Mouse (Mus musculus): ENCODE data around the gene Ttll5. TPM values are rescaled to one million over a fixed set of nuclear protein-coding genes. Genes with fewer than 3 reads are reported as not detected.

The Ttll5 gene
- polyA plus RNA-seq, 1 experiment from 2014 or later, result 18.7 TPM

DNA sequence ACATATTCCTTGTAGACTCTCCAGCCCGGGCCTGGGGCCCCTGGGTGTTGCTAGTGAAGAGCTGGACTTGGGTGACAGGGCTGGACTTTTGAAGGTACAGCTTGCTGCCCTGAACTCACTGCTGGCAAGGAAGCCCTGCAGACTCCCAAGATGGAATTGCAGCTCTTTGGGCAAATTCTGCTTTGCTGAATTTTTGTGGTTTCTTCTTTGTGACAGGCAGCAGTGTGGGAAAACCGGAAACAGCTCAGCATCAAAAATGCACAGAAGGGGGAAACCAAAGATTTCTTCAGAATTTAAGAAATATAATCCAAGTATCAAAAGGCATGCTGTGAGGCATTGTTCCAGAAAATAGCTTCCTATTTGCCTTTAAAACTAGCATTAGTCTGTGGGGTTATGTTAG, 189.7 kb downstream of the Ttll5 start:
- Histone ChIP-seq H3K27me3 (ENCODE audit: control insufficient read depth, insufficient read depth, low read length) (no peaks in the 10 kb centered on the region), H3K4me3 (ENCODE audit: low read depth, low read length) (no peak overlapping the region), H3K9ac (ENCODE audit: low read length) (no peak overlapping the region), H3K36me3 (ENCODE audit: control insufficient read depth, insufficient read depth, low read length) (no peaks in the 10 kb centered on the region), H3K27ac (ENCODE audit: low read depth, low read length) (no peak overlapping the region), H3K4me2 (no peak overlapping the region), H3K4me1 (ENCODE audit: control insufficient read depth, insufficient read depth, low read length) (no peaks in the 10 kb centered on the region), H3K9me3 (ENCODE audit: control insufficient read depth, low read length) (no peaks in the 10 kb centered on the region)
- ATAC-seq (ENCODE audit: low FRiP score) (no peak), DNase-seq (ENCODE audit: low spot score, missing footprints) (no peak)
- 89% methylated on average over 2 of the region's 2 CpGs for WGBS

DNA sequence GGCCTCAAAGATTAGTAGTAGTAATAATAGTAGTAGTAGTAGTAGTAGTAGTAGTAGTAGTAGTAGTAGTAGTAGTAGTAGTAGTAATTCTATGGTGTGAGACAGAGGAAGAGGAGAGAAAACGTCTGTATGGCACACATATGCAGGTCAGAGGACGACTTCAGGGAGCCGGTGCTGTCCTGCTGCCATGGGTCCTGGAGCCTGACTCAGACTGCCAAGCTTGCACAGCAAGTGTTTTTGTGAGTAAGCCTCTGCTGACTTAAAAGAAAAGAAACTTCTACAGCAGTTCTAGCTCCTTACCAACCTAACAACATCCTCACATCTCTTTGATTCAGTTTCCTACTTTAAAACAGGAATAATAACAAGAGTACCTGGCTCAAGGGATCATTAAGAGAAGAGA, 190.2 kb downstream of the Ttll5 start:
- H3K4me3 ChIP-seq (ENCODE audit: low read depth, low read length), result no peak overlapping the region
- WGBS, result 81% methylated on average over 3 of the region's 3 CpGs
- ATAC-seq (ENCODE audit: low FRiP score), result no peak

DNA sequence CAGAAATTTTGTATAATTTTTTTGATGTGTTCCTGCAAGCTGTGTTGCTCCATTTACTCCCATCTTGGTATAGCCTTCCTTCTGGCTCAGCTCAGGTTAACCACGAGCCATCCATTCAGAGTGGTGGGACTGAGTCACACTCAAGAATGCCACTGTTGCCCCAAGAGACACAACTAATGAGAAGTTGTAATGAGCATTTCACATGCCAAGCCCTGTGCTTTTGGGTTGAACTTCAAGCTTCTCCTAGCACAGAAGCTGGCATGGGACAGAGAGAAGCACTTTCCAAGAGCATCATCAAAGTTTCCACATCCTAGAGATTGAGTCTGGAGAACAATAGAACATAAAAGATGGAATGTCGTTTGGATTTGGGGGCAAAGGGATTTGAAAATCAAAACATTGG, 190.7 kb downstream of the Ttll5 start:
- WGBS, result 81% methylated on average over 2 of the region's 2 CpGs
- Histone ChIP-seq H3K4me2 (no peak overlapping the region), H3K4me1 (ENCODE audit: control insufficient read depth, insufficient read depth, low read length) (no peaks in the 10 kb centered on the region), H3K27ac (ENCODE audit: low read depth, low read length) (no peak overlapping the region), H3K4me3 (ENCODE audit: low read depth, low read length) (no peak overlapping the region), H3K9me3 (ENCODE audit: control insufficient read depth, low read length) (no peaks in the 10 kb centered on the region), H3K27me3 (ENCODE audit: control insufficient read depth, insufficient read depth, low read length) (no peaks in the 10 kb centered on the region), H3K36me3 (ENCODE audit: control insufficient read depth, insufficient read depth, low read length) (no peaks in the 10 kb centered on the region), H3K9ac (ENCODE audit: low read length) (no peak overlapping the region)
- DNase-seq (ENCODE audit: low spot score, missing footprints) (no peak), ATAC-seq (ENCODE audit: low FRiP score) (no peak)

More for the DNA sequence above, 190.2 kb downstream of the Ttll5 start:
- no peak overlapping the region for H3K27ac ChIP-seq (ENCODE audit: low read depth, low read length)
- no peak for DNase-seq (ENCODE audit: low spot score, missing footprints)
- no peaks in the 10 kb centered on the region for H3K27me3 ChIP-seq (ENCODE audit: control insufficient read depth, insufficient read depth, low read length)
- H3K9ac ChIP-seq (ENCODE audit: low read length), result no peak overlapping the region
- no peaks in the 10 kb centered on the region for H3K4me1 ChIP-seq (ENCODE audit: control insufficient read depth, insufficient read depth, low read length)
- no peaks in the 10 kb centered on the region for H3K36me3 ChIP-seq (ENCODE audit: control insufficient read depth, insufficient read depth, low read length)
- H3K4me2 ChIP-seq, result no peak overlapping the region
- H3K9me3 ChIP-seq (ENCODE audit: control insufficient read depth, low read length), result no peaks in the 10 kb centered on the region

DNA sequence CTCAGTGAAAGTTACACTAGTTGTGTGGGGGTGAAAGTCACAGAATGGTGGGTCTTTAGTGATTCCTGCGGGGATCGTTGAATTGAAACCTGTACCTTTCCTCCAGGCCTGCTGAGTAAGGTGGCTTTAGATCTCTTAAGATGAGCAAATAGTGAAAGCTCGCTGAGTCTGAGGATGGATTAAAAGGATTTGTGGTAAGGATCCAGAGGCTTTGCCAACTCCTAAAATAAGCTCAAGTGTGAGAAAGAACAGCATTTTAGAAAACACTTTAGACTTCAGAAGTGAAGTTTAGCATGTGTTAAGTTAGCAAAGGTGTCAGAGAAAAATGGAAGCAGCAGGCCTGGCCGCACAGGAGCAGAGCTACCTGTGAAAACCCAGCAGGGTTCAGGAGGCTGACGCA, 192.9 kb downstream of the Ttll5 start:
- whole genome bisulfite sequencing, result 63% methylated on average over 5 of the region's 5 CpGs
- H3K9me3 ChIP-seq (ENCODE audit: control insufficient read depth, low read length), result no peaks in the 10 kb centered on the region
- no peak overlapping the region for H3K27ac ChIP-seq (ENCODE audit: low read depth, low read length)
- no peak for DNase-seq (ENCODE audit: low spot score, missing footprints)
- no peak overlapping the region for H3K4me3 ChIP-seq (ENCODE audit: low read depth, low read length)
- no peak for ATAC-seq (ENCODE audit: low FRiP score)
- H3K4me1 ChIP-seq (ENCODE audit: control insufficient read depth, insufficient read depth, low read length), result no peaks in the 10 kb centered on the region
- no peak overlapping the region for H3K4me2 ChIP-seq
- no peak overlapping the region for H3K9ac ChIP-seq (ENCODE audit: low read length)
- no peaks in the 10 kb centered on the region for H3K36me3 ChIP-seq (ENCODE audit: control insufficient read depth, insufficient read depth, low read length)
- no peaks in the 10 kb centered on the region for H3K27me3 ChIP-seq (ENCODE audit: control insufficient read depth, insufficient read depth, low read length)

DNA sequence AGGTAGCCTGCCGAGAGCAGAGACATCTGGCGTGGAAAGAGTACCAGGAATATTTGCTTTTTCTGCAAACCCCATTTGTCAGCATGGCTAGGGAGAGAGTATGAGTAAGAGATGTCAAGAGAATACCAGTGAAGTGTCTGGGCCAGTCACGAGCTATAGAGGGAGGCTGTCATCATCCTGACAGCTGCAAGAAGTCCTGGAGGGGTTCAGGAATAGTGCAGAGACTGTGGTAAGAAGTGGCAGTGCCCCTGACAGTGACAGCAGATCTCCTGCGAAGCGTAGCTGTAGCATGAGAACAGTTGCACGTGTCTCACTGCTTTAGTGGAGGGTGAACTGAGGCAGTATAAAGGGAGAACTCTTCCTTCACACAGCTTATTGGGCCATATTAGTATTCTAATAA, 197.1 kb downstream of the Ttll5 start:
- Histone ChIP-seq H3K9ac (ENCODE audit: low read length) (no peak overlapping the region), H3K27ac (ENCODE audit: low read depth, low read length) (no peak overlapping the region), H3K27me3 (ENCODE audit: control insufficient read depth, insufficient read depth, low read length) (no peaks in the 10 kb centered on the region), H3K4me3 (ENCODE audit: low read depth, low read length) (no peak overlapping the region), H3K36me3 (ENCODE audit: control insufficient read depth, insufficient read depth, low read length) (no peaks in the 10 kb centered on the region), H3K9me3 (ENCODE audit: control insufficient read depth, low read length) (no peaks in the 10 kb centered on the region), H3K4me2 (no peak overlapping the region), H3K4me1 (ENCODE audit: control insufficient read depth, insufficient read depth, low read length) (no peaks in the 10 kb centered on the region)
- DNase-seq (ENCODE audit: low spot score, missing footprints), result no peak
- ATAC-seq (ENCODE audit: low FRiP score), result no peak
- WGBS, result 84% methylated on average over 6 of the region's 6 CpGs

DNA sequence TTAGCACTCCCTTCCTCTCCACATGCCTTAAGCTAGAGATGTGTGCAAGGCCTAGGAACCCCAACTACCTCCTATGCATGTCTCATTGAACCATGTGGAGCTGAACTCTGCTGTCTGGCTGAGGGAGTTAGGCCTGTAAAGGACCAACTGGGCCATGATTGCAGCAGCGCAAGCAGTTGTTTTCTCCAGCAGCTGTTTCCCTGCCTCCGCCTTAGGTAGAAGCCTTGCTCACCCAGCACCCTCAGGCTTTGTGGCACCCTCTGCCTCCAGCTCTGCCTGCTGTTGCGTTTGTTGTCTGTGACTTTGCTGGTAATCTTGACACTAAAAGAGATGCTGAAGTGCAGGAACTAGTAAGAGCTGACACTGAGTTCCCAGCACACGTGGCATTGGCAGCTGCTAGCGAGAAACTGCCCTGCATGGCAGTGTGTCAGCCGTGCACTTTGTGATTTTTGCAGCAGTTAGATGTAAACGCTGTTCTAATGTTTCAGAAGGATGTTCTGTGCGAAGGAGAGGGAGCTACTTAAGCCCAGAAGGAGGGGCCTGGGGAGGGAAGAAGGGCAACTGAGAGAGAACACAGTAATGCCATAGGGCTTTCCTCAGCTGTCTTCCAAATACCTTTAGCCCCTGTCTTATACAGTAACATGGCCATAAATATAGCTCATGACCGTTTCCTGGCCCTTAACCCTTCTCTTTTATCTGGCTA, 198.0 kb downstream of the Ttll5 start:
- ATAC-seq (ENCODE audit: low FRiP score) (no peak), DNase-seq (ENCODE audit: low spot score, missing footprints) (no peak)
- Histone ChIP-seq H3K27me3 (ENCODE audit: control insufficient read depth, insufficient read depth, low read length) (no peaks in the 10 kb centered on the region), H3K36me3 (ENCODE audit: control insufficient read depth, insufficient read depth, low read length) (no peaks in the 10 kb centered on the region), H3K9ac (ENCODE audit: low read length) (no peak overlapping the region), H3K4me2 (no peak overlapping the region), H3K4me3 (ENCODE audit: low read depth, low read length) (no peak overlapping the region), H3K9me3 (ENCODE audit: control insufficient read depth, low read length) (no peaks in the 10 kb centered on the region), H3K27ac (ENCODE audit: low read depth, low read length) (no peak overlapping the region), H3K4me1 (ENCODE audit: control insufficient read depth, insufficient read depth, low read length) (no peaks in the 10 kb centered on the region)
- 87% methylated on average over 9 of the region's 9 CpGs for WGBS

DNA sequence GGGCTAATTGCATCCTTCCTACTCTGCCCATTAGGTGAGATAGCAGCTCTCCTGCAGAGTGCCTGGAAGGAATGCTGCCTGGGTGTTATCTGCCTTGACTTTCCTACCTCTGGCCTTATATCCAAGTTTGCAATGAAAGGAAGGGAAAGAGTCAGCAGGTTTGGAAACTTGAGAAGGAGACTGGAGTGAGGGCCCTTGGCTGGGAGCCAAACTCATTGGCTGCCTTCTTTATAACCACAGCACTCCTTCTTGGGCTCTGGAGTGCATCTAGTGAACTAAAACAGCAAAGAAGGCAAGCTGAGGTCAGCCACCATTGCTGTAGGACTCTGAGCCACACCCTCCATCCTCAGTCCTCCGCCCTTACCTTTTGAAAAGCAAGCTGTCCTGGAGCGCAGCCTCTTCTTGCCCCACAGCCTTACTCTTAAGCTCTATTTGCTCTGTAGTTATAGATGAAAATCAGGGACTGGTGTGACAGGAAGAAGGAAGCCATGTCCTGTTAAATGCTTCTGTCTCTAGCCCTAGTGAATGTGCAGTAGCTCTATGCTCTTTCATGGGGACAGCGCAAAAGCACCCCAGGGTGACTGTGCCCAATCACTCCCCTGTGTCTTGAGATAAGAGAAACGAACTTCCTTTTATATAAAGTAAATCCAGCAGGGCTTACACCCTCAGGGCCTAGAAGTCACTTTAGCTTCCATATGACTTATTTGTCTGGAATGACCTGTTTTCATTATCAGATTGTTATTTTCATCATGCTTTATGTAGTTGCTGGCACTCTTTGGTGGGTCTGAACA, 198.8 kb downstream of the Ttll5 start:
- no peaks in the 10 kb centered on the region for H3K4me1 ChIP-seq (ENCODE audit: control insufficient read depth, insufficient read depth, low read length)
- H3K36me3 ChIP-seq (ENCODE audit: control insufficient read depth, insufficient read depth, low read length), result no peaks in the 10 kb centered on the region
- ATAC-seq (ENCODE audit: low FRiP score) (no peak), DNase-seq (ENCODE audit: low spot score, missing footprints) (no peak)
- no peak overlapping the region for H3K4me3 ChIP-seq (ENCODE audit: low read depth, low read length)
- H3K27ac ChIP-seq (ENCODE audit: low read depth, low read length), result no peak overlapping the region
- H3K27me3 ChIP-seq (ENCODE audit: control insufficient read depth, insufficient read depth, low read length), result no peaks in the 10 kb centered on the region
- no peak overlapping the region for H3K9ac ChIP-seq (ENCODE audit: low read length)
- no peak overlapping the region for H3K4me2 ChIP-seq
- no peaks in the 10 kb centered on the region for H3K9me3 ChIP-seq (ENCODE audit: control insufficient read depth, low read length)
- 87% methylated on average over 4 of the region's 4 CpGs for WGBS

DNA sequence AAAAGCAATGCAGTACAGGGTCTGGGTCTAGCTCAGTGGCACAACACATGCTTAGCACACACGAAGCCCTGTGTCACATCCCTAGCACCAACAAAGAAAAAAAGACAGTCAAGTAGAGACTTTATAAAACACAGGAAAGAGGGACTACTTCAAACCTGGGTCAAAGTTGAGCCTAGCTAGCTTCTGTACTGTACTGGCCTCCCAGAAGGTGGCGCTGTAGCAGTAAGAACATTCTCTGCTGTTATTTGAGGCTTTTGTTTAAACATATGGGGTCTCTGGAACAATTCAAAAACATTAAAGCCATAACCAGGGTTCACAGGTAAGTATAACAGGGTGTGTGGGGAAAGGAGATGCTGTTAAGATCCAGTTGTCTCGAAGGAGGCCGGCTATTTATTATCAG, 200.0 kb downstream of the Ttll5 start:
- H3K4me1 ChIP-seq (ENCODE audit: control insufficient read depth, insufficient read depth, low read length), result no peaks in the 10 kb centered on the region
- H3K36me3 ChIP-seq (ENCODE audit: control insufficient read depth, insufficient read depth, low read length), result no peaks in the 10 kb centered on the region
- no peak overlapping the region for H3K9ac ChIP-seq (ENCODE audit: low read length)
- H3K4me2 ChIP-seq, result no peak overlapping the region
- DNase-seq (ENCODE audit: low spot score, missing footprints) (no peak), ATAC-seq (ENCODE audit: low FRiP score) (no peak)
- H3K27ac ChIP-seq (ENCODE audit: low read depth, low read length), result no peak overlapping the region
- no peaks in the 10 kb centered on the region for H3K27me3 ChIP-seq (ENCODE audit: control insufficient read depth, insufficient read depth, low read length)
- no peak overlapping the region for H3K4me3 ChIP-seq (ENCODE audit: low read depth, low read length)
- no peaks in the 10 kb centered on the region for H3K9me3 ChIP-seq (ENCODE audit: control insufficient read depth, low read length)
- WGBS, result 57% methylated on average over 4 of the region's 4 CpGs

DNA sequence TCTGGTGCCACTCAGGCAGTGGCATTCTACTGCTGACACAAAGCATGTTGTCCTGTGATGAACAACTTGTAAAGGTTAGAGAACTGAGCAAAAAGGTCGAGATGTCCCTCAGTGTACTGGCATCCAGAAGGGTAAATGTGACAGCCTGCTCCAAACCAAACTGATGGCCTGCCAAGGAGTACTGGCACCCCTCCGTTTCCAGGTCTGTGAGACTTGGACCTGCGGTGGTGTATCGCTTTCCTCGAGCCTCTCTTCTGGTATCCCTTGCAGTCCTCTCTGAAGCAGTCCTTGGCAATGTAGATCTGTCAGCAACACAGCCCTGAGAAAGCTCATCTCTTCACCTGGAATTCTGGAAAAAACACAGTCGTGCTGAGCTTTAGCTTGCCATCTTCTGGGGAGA, 201.0 kb downstream of the Ttll5 start:
- H3K4me3 ChIP-seq (ENCODE audit: low read depth, low read length), result no peak overlapping the region
- DNase-seq (ENCODE audit: low spot score, missing footprints), result no peak
- no peaks in the 10 kb centered on the region for H3K27me3 ChIP-seq (ENCODE audit: control insufficient read depth, insufficient read depth, low read length)
- H3K27ac ChIP-seq (ENCODE audit: low read depth, low read length), result no peak overlapping the region
- 87% methylated on average over 6 of the region's 6 CpGs for WGBS
- H3K9ac ChIP-seq (ENCODE audit: low read length), result no peak overlapping the region
- no peaks in the 10 kb centered on the region for H3K9me3 ChIP-seq (ENCODE audit: control insufficient read depth, low read length)
- no peak for ATAC-seq (ENCODE audit: low FRiP score)
- no peaks in the 10 kb centered on the region for H3K36me3 ChIP-seq (ENCODE audit: control insufficient read depth, insufficient read depth, low read length)
- H3K4me1 ChIP-seq (ENCODE audit: control insufficient read depth, insufficient read depth, low read length), result no peaks in the 10 kb centered on the region
- H3K4me2 ChIP-seq, result no peak overlapping the region

Measured in midbrain, embryonic 11.5 days (tissue).